Mouse (Mus musculus) midbrain, embryonic 14.5 days (tissue): ENCODE data around the gene Pigr. TPM values are rescaled to one million over a fixed set of nuclear protein-coding genes. Genes with fewer than 3 reads are reported as not detected.

ENCODE experiments used
- ATAC-seq: fragments of 200-750 bp; cut with Nextera tagmentation; 2 replicates; pipeline ENCODE4 v1.8.0; 2017; ENCODE audit warnings: moderate number of reproducible peaks, moderate library complexity; ENCODE audit not compliant: low FRiP score, low TSS enrichment
- DNase-seq: peaks from one replicate; pipeline ENCODE4 v3.0.0-alpha.2; 2015
- H3K27ac ChIP-seq: fragments of 300-500 bp; sonication (generic); replicated peaks from 2 replicates; pipeline ENCODE4 v1.5.1; 2014; ENCODE audit warnings: mild to moderate bottlenecking, low read depth, low read length, moderate library complexity
- H3K27me3 ChIP-seq: fragments of 300-500 bp; sonication (generic); 2 replicates; pipeline ENCODE4 v1.6.1; 2014; ENCODE audit warnings: low read length, control low read depth, mixed read lengths; ENCODE audit not compliant: control insufficient read depth, insufficient read depth
- H3K36me3 ChIP-seq: fragments of 300-500 bp; sonication (generic); 2 replicates; pipeline ENCODE4 v1.6.1; 2014; ENCODE audit warnings: low read length, control low read depth; ENCODE audit not compliant: control insufficient read depth, insufficient read depth
- H3K4me1 ChIP-seq: fragments of 300-500 bp; sonication (generic); 2 replicates; pipeline ENCODE4 v1.6.1; 2014; ENCODE audit warnings: mild to moderate bottlenecking, antibody characterized with exemption, low read length, control low read depth; ENCODE audit not compliant: control insufficient read depth, insufficient read depth
- H3K4me2 ChIP-seq: fragments of 300-500 bp; sonication (generic); 2 replicates; pipeline ENCODE4 v1.6.1; 2014; ENCODE audit warnings: mild to moderate bottlenecking, low read length, moderate library complexity
- H3K4me3 ChIP-seq: fragments of 300-500 bp; sonication (generic); replicated peaks from 2 replicates; pipeline ENCODE4 v1.5.1; 2014; ENCODE audit warnings: low read depth, low read length
- H3K9ac ChIP-seq: fragments of 300-500 bp; sonication (generic); replicated peaks from 2 replicates; pipeline ENCODE4 v1.6.1; 2014; ENCODE audit warnings: mild to moderate bottlenecking, low read length, moderate library complexity
- H3K9me3 ChIP-seq: fragments of 300-500 bp; sonication (generic); 2 replicates; pipeline ENCODE4 v1.6.1; 2016; ENCODE audit warnings: low read length, control low read depth, mixed read lengths; ENCODE audit not compliant: control insufficient read depth
- WGBS: fragments of 180-500 bp; shearing (Covaris S2); extraction: QIAGEN DNeasy Blood & Tissue Kit; methylation state at CpG from one replicate; pipeline ENCODE4 v1.1.7; 2014; 5-methylcytosine and 5-hydroxymethylcytosine counted together
- polyA plus RNA-seq: library from polyadenylated mRNA; unstranded; fragments of >200 nt; fragmentation: Nextera tagmentation; extraction: Ambion mirVana; gene quantifications from 2 replicates; pipeline ENCODE4 v1.2.1, GENCODE M21; 2014

The Pigr gene
- polyA plus RNA-seq, 1 experiment from 2014 or later: not detected

DNA sequence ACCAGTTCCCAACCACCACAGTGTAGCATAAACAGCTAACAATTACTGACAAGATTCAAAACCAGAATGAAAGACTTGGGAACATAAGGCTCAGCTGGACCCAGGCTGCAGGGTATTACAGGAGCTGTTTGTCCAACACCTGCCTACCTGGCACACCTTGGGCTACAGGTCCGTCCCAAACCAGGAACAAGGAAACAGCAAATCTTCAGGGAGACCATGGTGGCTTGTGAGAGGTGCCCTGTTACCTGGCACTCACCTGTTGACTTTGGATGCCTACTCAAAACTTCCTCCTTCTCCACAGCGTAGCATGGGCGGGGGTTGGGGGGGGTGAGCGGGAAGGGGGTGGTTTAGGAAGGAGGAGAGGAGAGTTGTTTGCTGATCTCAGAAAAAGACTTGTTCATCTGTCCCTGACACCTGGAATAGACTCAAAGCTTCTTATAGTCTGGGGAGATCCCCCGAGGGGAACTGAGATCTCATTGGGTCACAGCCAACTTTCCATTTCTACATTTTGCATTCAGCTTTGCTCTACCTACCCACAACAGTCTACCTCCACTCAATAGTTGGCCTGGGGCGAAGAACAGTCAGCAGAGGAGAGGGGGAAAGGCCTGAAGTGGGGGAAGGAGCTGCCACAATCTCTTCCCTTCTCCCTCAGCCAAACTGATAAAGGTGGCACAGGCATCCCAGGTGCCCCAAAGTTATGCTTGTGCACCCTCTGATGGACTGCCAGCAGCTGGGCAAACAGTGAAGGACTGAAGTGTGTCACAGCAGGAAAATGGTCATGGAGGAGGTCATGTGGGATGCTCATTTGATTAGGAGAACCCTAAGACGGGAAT is 6.0 kb upstream of the Pigr start:
- no peaks in the 10 kb centered on the region for H3K36me3 ChIP-seq
- 91% methylated on average over 7 of the region's 7 CpGs for WGBS
- H3K4me2 ChIP-seq: no peak overlapping the region
- H3K9me3 ChIP-seq: no peaks in the 10 kb centered on the region
- no peaks in the 10 kb centered on the region for H3K27me3 ChIP-seq
- no peak overlapping the region for H3K9ac ChIP-seq
- no peak for ATAC-seq
- H3K4me1 ChIP-seq: no peaks in the 10 kb centered on the region
- DNase-seq: no peak
- no peak overlapping the region for H3K4me3 ChIP-seq
- H3K27ac ChIP-seq: no peak overlapping the region

DNA sequence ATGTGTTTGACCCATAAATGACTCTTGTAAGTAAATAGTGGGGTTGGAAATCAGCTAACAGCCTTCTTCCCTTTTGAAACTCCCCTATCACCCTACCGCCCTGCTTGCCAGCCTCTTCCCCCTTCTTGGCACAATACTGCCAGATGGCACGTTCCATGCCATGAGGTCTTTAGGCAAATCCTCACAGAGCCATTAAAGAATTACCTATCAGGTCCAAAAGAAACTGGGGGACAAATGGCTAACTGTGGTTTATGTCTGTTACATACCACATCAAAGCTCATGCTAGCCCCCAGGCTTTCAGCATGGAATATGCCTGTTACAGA is 5.4 kb upstream of the Pigr start:
- ATAC-seq (no peak), DNase-seq (no peak)
- 91% methylated on average over 2 of the region's 2 CpGs for WGBS
- no peaks in the 10 kb centered on the region for H3K4me1 ChIP-seq
- no peak overlapping the region for H3K9ac ChIP-seq
- no peak overlapping the region for H3K27ac ChIP-seq
- H3K36me3 ChIP-seq: no peaks in the 10 kb centered on the region
- H3K4me2 ChIP-seq: no peak overlapping the region
- H3K27me3 ChIP-seq: no peaks in the 10 kb centered on the region
- H3K4me3 ChIP-seq: no peak overlapping the region
- no peaks in the 10 kb centered on the region for H3K9me3 ChIP-seq

DNA sequence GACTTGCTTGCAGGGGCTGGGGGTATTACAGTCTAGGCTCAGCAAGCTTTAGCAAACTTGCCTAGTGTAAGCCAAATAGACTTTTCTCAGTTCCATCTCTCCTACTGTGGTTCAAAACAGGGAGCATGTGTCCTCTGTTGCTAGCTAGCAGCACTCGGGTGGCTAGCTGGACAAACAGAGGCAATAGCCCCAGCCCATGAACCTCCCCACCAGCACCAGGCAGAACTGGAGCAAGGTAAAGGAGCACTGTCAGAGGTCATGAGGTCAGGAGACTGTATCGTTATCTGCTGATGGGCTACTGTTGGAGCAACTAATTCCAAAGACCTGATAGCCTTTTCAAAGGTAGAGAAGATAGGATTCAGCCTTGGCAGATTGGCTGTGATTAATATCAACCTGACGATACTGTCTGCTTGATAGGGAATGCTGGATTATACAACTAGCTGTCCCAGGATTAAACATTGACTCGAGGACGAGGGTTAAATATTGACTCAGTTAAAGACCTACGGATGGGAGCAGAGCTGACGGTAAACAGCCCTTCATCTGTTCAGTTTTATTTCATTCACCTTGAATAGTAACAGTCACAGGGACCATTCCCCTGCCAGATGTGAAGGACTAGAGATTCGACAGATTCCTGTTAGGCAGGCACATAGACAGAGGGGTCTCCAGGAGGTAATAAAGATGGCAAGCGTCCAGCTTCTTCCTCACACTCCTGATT is 4.4 kb upstream of the Pigr start:
- ATAC-seq (no peak), DNase-seq (no peak)
- WGBS: 88% methylated on average over 9 of the region's 9 CpGs

DNA sequence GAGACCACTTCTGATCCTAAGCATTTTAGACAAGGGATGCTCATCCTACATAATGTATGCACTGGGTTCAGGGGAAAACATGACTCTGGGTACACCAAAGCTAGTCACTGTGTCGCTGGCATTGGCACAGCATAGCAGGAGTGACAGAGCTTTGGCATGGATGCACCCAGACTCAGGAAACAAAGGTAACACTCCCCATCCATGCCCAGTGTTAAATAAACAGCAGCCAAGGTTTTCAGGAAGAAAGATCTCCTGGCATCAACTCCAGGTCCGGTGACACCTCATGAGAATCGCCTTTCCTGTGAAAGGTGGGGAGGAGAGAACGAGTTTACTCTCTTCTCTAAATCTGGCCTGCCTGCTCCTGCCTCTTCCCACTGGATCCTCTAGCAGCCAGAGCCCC is 2.2 kb downstream of the Pigr start:
- 88% methylated on average over 4 of the region's 4 CpGs for WGBS
- Histone ChIP-seq H3K27me3 (no peaks in the 10 kb centered on the region), H3K4me3 (no peak overlapping the region), H3K9ac (no peak overlapping the region), H3K4me1 (no peaks in the 10 kb centered on the region), H3K4me2 (no peak overlapping the region), H3K36me3 (no peaks in the 10 kb centered on the region), H3K27ac (no peak overlapping the region), H3K9me3 (no peaks in the 10 kb centered on the region)
- no peak for DNase-seq
- ATAC-seq: no peak

More for the DNA sequence above, 4.4 kb upstream of the Pigr start:
- H3K4me3 ChIP-seq: no peak overlapping the region
- H3K27me3 ChIP-seq: no peaks in the 10 kb centered on the region
- H3K4me1 ChIP-seq: no peaks in the 10 kb centered on the region
- H3K27ac ChIP-seq: no peak overlapping the region
- H3K9ac ChIP-seq: no peak overlapping the region
- H3K9me3 ChIP-seq: no peaks in the 10 kb centered on the region
- no peaks in the 10 kb centered on the region for H3K36me3 ChIP-seq
- H3K4me2 ChIP-seq: no peak overlapping the region

DNA sequence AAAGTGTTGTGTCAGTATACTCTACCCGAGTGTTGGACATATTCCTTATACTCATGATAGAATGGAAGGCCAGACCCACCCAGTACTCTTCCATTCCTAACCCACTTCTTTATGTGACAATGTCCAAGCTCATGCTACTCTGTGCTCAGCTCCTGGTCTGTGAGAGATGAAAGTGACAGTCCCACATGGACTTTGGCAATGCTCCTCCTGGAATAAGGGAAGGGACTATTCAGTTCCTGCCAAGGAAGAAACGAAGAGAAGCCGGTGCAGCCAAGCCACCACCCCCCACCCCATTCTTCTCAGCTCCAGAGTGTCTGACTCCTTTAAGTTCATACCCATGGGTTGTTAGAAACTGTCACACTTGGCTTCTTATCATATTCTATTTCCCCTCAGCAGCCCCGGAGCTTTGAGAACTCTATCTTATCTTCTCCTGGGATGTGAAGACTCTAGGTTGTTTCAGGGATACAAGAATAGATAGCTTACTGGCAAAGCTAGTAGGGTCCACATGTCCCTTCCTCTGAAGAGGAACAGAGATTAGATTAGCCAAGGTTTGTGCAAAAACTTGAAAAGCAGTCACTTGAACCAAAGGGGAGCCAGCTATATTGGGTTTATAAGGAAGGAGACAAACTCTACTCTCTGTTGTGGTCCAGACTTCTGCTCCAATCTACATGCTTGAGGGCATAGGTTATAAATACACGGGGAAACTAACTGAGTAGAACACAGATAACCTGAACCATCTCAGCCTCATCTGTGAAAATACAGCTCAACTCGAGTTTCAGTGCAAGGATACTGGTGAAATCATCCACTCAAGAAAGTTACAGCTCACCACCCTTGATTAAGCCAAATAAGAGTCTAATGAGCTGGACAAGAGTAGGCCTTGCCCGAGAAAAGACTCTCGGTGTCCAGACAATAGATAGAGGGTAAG is 3.7 kb downstream of the Pigr start:
- ATAC-seq (no peak), DNase-seq (no peak)
- no peaks in the 10 kb centered on the region for H3K36me3 ChIP-seq
- H3K9ac ChIP-seq: no peak overlapping the region
- no peaks in the 10 kb centered on the region for H3K27me3 ChIP-seq
- H3K4me3 ChIP-seq: no peak overlapping the region
- H3K27ac ChIP-seq: no peak overlapping the region
- no peaks in the 10 kb centered on the region for H3K9me3 ChIP-seq
- H3K4me2 ChIP-seq: no peak overlapping the region
- no peaks in the 10 kb centered on the region for H3K4me1 ChIP-seq
- 80% methylated on average over 8 of the region's 8 CpGs for WGBS

DNA sequence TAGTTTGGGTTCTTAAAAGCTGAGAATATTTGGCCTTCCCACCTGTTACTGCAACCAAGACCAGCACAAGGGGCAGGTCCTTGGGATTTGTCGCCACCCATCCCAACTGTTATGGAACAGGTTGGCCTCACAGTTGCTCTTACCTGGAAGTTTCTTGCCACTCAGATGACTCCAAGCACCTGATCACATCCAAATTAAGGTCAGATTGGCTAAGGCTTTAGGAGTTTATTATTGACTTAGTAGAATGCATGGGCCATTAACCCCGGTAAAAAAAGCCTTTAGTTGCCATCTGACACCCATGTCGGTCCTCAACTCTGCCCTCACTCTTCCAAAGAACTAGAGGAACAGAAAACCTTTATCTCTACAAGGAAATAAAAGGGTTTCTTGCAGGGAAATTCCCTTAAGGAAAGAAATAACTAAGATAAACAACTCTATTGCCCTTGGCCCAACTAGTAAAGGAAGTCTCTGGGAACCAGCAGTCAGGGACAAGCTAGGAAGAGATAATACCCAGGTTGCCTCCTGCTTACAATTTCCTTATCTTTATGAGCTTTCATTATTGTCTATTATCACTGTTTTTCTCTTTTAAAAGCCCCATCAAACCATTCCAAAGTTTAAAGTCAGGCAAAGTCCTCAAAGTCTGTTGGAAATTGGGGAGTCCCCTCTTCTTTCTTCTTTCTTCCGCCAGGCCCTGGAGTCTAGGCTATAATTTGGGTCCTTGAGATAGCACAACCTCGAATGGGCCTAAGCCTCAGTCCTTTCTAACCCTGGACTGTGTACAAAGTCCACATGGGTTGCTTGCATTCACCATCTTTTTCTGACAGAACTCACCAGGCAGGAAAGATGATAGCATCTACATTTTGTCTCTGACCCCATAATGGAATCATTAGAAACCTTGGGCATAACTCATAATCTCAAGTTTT is 6.0 kb downstream of the Pigr start:
- Histone ChIP-seq H3K36me3 (no peaks in the 10 kb centered on the region), H3K4me2 (no peak overlapping the region), H3K9ac (no peak overlapping the region), H3K27me3 (no peaks in the 10 kb centered on the region), H3K4me1 (no peaks in the 10 kb centered on the region), H3K4me3 (no peak overlapping the region), H3K9me3 (no peaks in the 10 kb centered on the region), H3K27ac (no peak overlapping the region)
- no peak for ATAC-seq
- no peak for DNase-seq
- WGBS: 78% methylated on average over 5 of the region's 5 CpGs

DNA sequence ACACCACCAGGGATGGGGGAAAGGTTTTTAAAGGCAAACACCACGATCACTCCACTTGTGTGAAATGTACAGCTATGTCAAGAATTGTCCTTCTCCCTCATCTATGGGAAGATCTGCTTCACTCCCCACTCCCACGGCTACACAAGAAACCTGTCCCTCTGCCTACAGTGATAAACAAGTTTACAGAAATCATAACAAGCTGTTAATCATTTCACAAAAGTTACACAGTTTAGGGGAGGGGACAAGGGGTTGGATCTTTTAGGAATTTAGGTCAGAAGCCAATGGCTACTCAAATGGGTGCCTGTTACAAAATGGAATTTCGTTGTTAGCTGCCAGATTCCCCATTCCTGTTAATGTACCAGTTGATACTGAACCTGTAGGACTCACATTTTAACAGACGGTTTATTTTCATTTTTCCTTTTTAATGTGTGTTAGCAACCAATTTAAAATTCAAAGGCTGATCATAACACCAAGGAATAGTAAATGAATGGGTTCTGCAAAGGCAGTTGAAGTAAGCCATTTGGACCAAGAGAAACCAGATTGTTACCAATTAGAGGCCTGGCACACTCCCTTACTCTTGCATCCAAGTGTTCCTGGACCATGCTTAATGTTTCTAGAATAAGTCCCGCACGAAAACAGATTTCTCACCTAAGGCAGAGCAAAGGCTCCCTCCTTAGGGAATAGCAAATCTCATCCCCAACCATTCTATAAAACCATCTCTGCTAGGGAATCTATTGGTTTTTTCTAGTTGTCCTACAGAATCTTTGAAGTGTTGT is 8.9 kb downstream of the Pigr start:
- WGBS: 89% methylated on average over 6 of the region's 6 CpGs
- Histone ChIP-seq H3K4me3 (no peak overlapping the region), H3K4me2 (no peak overlapping the region), H3K36me3 (no peaks in the 10 kb centered on the region), H3K27ac (no peak overlapping the region), H3K9me3 (no peaks in the 10 kb centered on the region), H3K27me3 (no peaks in the 10 kb centered on the region), H3K9ac (no peak overlapping the region), H3K4me1 (no peaks in the 10 kb centered on the region)
- ATAC-seq: no peak
- no peak for DNase-seq
